Comparison of ENCODE assay signal across 21 mouse cellular contexts in the genomic region with DNA sequence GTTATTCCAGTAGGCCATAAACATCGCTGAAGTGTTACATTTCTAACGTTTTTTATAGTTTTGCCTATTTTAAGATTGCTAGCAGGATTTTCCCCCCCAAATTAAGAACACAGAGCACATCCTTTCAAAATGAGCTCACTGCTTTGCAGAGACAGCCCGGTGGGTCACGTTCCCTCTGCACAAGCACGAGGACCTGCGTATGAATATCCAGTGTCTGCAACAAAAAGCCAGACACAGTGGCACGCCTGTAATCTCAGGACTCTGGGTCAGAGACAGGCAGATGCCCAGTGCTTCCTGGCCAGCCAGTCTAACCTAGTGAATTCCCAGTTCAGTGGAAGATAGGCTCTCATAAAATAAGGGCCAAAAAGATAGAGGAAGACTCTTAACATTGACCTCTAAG. TPM values are rescaled to one million over a fixed set of nuclear protein-coding genes. Genes with fewer than 3 reads are reported as not detected.
DNase-seq lines count a peak whose midpoint lies in the region; ATAC-seq lines count a peak whose summit lies in the region.
"Had no signal": no experiment of that assay in that cellular context is flagged by ENCODE, and none has a peak within 500 bp of the region (broad histone marks: within the 10 kb centered on the region; RNA-seq: fewer than 3 reads in every experiment).

No protein-coding gene starts in this region.

- no peaks in the 10 kb centered on the region for H3K36me3 ChIP-seq in heart, embryonic 12.5 days
- no peaks in the 10 kb centered on the region for H3K36me3 ChIP-seq in hindbrain, embryonic 10.5 days
- H3K36me3 ChIP-seq in hindbrain, embryonic 13.5 days, result no peaks in the 10 kb centered on the region
- H3K36me3 ChIP-seq: G1E had no signal

- no peak overlapping the region for H3K9ac ChIP-seq in heart, embryonic 12.5 days
- H3K9ac ChIP-seq in hindbrain, embryonic 13.5 days, result no peak overlapping the region

- no peak overlapping the region for H3K4me3 ChIP-seq in heart, embryonic 12.5 days
- H3K4me3 ChIP-seq in hindbrain, embryonic 10.5 days, result no peak overlapping the region
- no peak overlapping the region for H3K4me3 ChIP-seq in hindbrain, embryonic 13.5 days

- H3K27me3 ChIP-seq in heart, embryonic 12.5 days (replicated peaks), result peaks cover 9% of the 10 kb centered on the region
- H3K27me3 ChIP-seq in hindbrain, embryonic 10.5 days (ENCODE audit: insufficient read depth, poor library complexity, severe bottlenecking), result peaks cover 6% of the 10 kb centered on the region; the same call in 1 of the 2 replicates
- H3K27me3 ChIP-seq in hindbrain, embryonic 13.5 days, result peaks cover 7% of the 10 kb centered on the region; the same call in 1 of the 2 replicates
- H3K27me3 ChIP-seq: CH12.LX had no signal

- H3K4me1 ChIP-seq in heart, embryonic 12.5 days (replicated peaks), result no peaks in the 10 kb centered on the region
- H3K4me1 ChIP-seq in hindbrain, embryonic 10.5 days (replicated peaks), result peaks cover 22% of the 10 kb centered on the region
- peaks cover 11% of the 10 kb centered on the region for H3K4me1 ChIP-seq in hindbrain, embryonic 13.5 days (replicated peaks)

- no peak for ATAC-seq in heart, embryonic 12.5 days (ENCODE audit: insufficient number of reproducible peaks, low FRiP score)
- no peak for ATAC-seq in hindbrain, embryonic 13.5 days (ENCODE audit: low FRiP score)
- ATAC-seq: activated CD4-positive, CD25-positive, alpha-beta regulatory T cell, adult 4 months; CD4-positive, CD25-positive, alpha-beta regulatory T cell, adult 4 months; Patski had no signal

- H3K4me2 ChIP-seq in heart, embryonic 12.5 days, result no peak overlapping the region
- no peak overlapping the region for H3K4me2 ChIP-seq in hindbrain, embryonic 13.5 days

- H3K27ac ChIP-seq in heart, embryonic 12.5 days (ENCODE audit: poor library complexity, severe bottlenecking), result no peak overlapping the region
- H3K27ac ChIP-seq in hindbrain, embryonic 10.5 days, result peak overlapping the region; percentile 16; the same call in 1 of the 2 replicates
- H3K27ac ChIP-seq in hindbrain, embryonic 13.5 days, result no peak overlapping the region

- no peaks in the 10 kb centered on the region for H3K9me3 ChIP-seq in heart, embryonic 12.5 days (replicated peaks)
- H3K9me3 ChIP-seq in hindbrain, embryonic 10.5 days, result no peaks in the 10 kb centered on the region
- H3K9me3 ChIP-seq in hindbrain, embryonic 13.5 days, result no peaks in the 10 kb centered on the region
- H3K9me3 ChIP-seq: G1E had no signal

- DNase-seq in heart, adult 11 months, result peak; percentile 66
- DNase-seq in hindbrain, embryonic 10.5 days (ENCODE audit: low spot score), result no peak
- peak; percentile 19 for DNase-seq in right cerebral cortex, postnatal 14 days
- DNase-seq in right cerebral cortex, postnatal 25 days, result no peak
- DNase-seq: adrenal gland, adult 2 months; adrenal gland, adult 8-10 months; adrenal gland, postnatal 10 days; adrenal gland, postnatal 14 days; adrenal gland, postnatal 25 days; adrenal gland, postnatal 36 days; B cell, adult 2 months; cerebellum, adult 11 months; cerebellum, adult 11-12 months; cerebellum, adult 18-20 months had no signal

- WGBS in heart, embryonic 12.5 days, result 74% methylated on average over 7 of the region's 7 CpGs
- 80% methylated on average over 7 of the region's 7 CpGs for WGBS in hindbrain, embryonic 10.5 days
- 79% methylated on average over 7 of the region's 7 CpGs for WGBS in hindbrain, embryonic 13.5 days

RNA-seq across cellular contexts. Expression of a gene that starts 19.3 kb away (rescaled TPM):
- polyA plus RNA-seq in heart, embryonic 12.5 days (2016; fragmentation: Nextera tagmentation; extraction: Ambion mirVana), result 6.6 and 7.4 TPM in 2 replicates
- 15.9 and 19.9 TPM in 2 replicates for polyA plus RNA-seq in hindbrain, embryonic 10.5 days (2016; fragmentation: Nextera tagmentation; extraction: Ambion mirVana)
- polyA plus RNA-seq in hindbrain, embryonic 13.5 days (2015; fragmentation: Nextera tagmentation; extraction: Ambion mirVana), result 17.7 and 21.1 TPM in 2 replicates

Comparison
In these comparisons a context has a peak if more than half of its experiments do, and no peak if none do; other contexts are left out.
1. DNase-seq: peak in heart, adult 11 months (single experiment) and right cerebral cortex, postnatal 14 days (single experiment); none in hindbrain, embryonic 10.5 days (single experiment) and right cerebral cortex, postnatal 25 days (single experiment).